Mouse (Mus musculus) MEL (cell line): ENCODE data around the gene Tcea3. TPM values are rescaled to one million over a fixed set of nuclear protein-coding genes. Genes with fewer than 3 reads are reported as not detected.

Experiments used
- DNase-seq: peaks from one replicate; pipeline ENCODE4 v3.0.0; 2011; ENCODE audit warnings: low read depth, low spot score
- H3K27ac ChIP-seq: 2 replicates; pipeline ENCODE4 v1.5.1; 2012; ENCODE audit warnings: low read depth, mild to moderate bottlenecking, control low read depth, low read length, moderate library complexity; ENCODE audit not compliant: control insufficient read depth
- H3K27me3 ChIP-seq, 2 experiments: fragments of 150-350 bp in 1 of 2; sonication (generic) in 1 of 2; 2 replicates each; pipeline ENCODE4 v1.6.1; 2012; ENCODE audit warnings: low read length in 2 of 2, mild to moderate bottlenecking in 2 of 2, improper control_type of control experiment in 1 of 2, moderate library complexity in 1 of 2; ENCODE audit not compliant: insufficient read depth in 2 of 2, control insufficient read depth in 1 of 2
- H3K36me3 ChIP-seq, 2 experiments: 2 replicates each; pipeline ENCODE4 v1.6.1; 2012 to 2014; ENCODE audit warnings: low read length in 2 of 2, improper control_type of control experiment in 1 of 2, inconsistent platforms in 1 of 2, mild to moderate bottlenecking in 1 of 2; ENCODE audit not compliant: insufficient read depth in 2 of 2, control insufficient read depth in 1 of 2
- H3K4me1 ChIP-seq, 2 experiments: fragments of 150-350 bp in 1 of 2; sonication (generic) in 1 of 2; 2 replicates each; pipeline ENCODE4 v1.6.1; 2012; ENCODE audit warnings: low read length in 2 of 2, improper control_type of control experiment in 1 of 2, mild to moderate bottlenecking in 1 of 2; ENCODE audit not compliant: insufficient read depth in 2 of 2, control insufficient read depth in 1 of 2
- H3K4me3 ChIP-seq, 2 experiments: fragments of 150-350 bp in 1 of 2; sonication (generic) in 1 of 2; 2 replicates each; pipeline ENCODE4 v1.5.1; 2012; ENCODE audit warnings: low read depth in 2 of 2, low read length in 2 of 2, mild to moderate bottlenecking in 2 of 2, moderate library complexity in 2 of 2, control low read depth in 1 of 2, improper control_type of control experiment in 1 of 2; ENCODE audit not compliant: control insufficient read depth in 1 of 2, insufficient read depth in 1 of 2
- H3K79me2 ChIP-seq: 2 replicates; pipeline ENCODE4 v1.6.1; 2012; ENCODE audit warnings: mild to moderate bottlenecking, low read length, moderate library complexity; ENCODE audit not compliant: control insufficient read depth, poor library complexity, insufficient read depth
- H3K9ac ChIP-seq: 2 replicates; pipeline ENCODE4 v1.6.1; 2012; ENCODE audit warnings: low read depth, mild to moderate bottlenecking, control low read depth, low read length, moderate library complexity; ENCODE audit not compliant: control insufficient read depth, poor library complexity, severe bottlenecking
- H3K9me3 ChIP-seq: fragments of 150-350 bp; sonication (generic); replicated peaks from 2 replicates; pipeline ENCODE4 v1.6.1; 2012; ENCODE audit warnings: mild to moderate bottlenecking, low read length, improper control_type of control experiment, moderate library complexity; ENCODE audit not compliant: insufficient read depth
- CHD1 ChIP-seq: IDR thresholded peaks from 2 replicates; pipeline ENCODE4 v1.6.1; 2012; ENCODE audit warnings: low read depth, mild to moderate bottlenecking, inconsistent platforms, low read length, improper control_type of control experiment
- GABPA ChIP-seq: IDR thresholded peaks from 2 replicates; pipeline ENCODE4 v1.6.1; 2012; ENCODE audit warnings: low read depth, mild to moderate bottlenecking, inconsistent platforms, low read length, improper control_type of control experiment, moderate library complexity
- HCFC1 ChIP-seq: IDR thresholded peaks from 2 replicates; pipeline ENCODE4 v1.6.1; 2012; ENCODE audit warnings: low read depth, mild to moderate bottlenecking, inconsistent platforms, low read length, improper control_type of control experiment, moderate library complexity
- JUND ChIP-seq: IDR thresholded peaks from 2 replicates; pipeline ENCODE4 v1.6.1; 2011; ENCODE audit warnings: low read depth, mild to moderate bottlenecking, improper control_type of control experiment, low read length
- MEF2A ChIP-seq: IDR thresholded peaks from 2 replicates; pipeline ENCODE4 v1.6.1; 2014; ENCODE audit warnings: low read depth, mild to moderate bottlenecking, inconsistent platforms, low read length, improper control_type of control experiment; ENCODE audit not compliant: poor library complexity, insufficient replicate concordance, severe bottlenecking; ENCODE audit errors: extremely low read depth
- MYB ChIP-seq: IDR thresholded peaks from 2 replicates; pipeline ENCODE4 v1.6.1; 2011; ENCODE audit warnings: mild to moderate bottlenecking, low read depth, low read length, improper control_type of control experiment
- NELFE ChIP-seq: IDR thresholded peaks from 2 replicates; pipeline ENCODE4 v1.6.1; 2011; ENCODE audit warnings: low read depth, low read length, improper control_type of control experiment
- POLR2A ChIP-seq, 2 experiments: IDR thresholded peaks; 2 replicates each; pipeline ENCODE4 v1.6.1; 2011 to 2012; ENCODE audit warnings: low read length in 2 of 2, mild to moderate bottlenecking in 2 of 2, control low read depth in 1 of 2, improper control_type of control experiment in 1 of 2, low read depth in 1 of 2, moderate library complexity in 1 of 2; ENCODE audit not compliant: control insufficient read depth in 1 of 2, insufficient read depth in 1 of 2, poor library complexity in 1 of 2
- RAD21 ChIP-seq: IDR thresholded peaks from 2 replicates; pipeline ENCODE4 v1.6.1; 2011; ENCODE audit warnings: mild to moderate bottlenecking, low read depth, low read length, improper control_type of control experiment
- TBP ChIP-seq: IDR thresholded peaks from 2 replicates; pipeline ENCODE4 v1.8.0; 2011; ENCODE audit warnings: low read depth, low read length, improper control_type of control experiment
- TCF12 ChIP-seq: IDR thresholded peaks from 2 replicates; pipeline ENCODE4 v1.6.1; 2014; ENCODE audit warnings: low read depth, mild to moderate bottlenecking, inconsistent platforms, low read length, improper control_type of control experiment, moderate library complexity
- USF1 ChIP-seq: IDR thresholded peaks from 2 replicates; pipeline ENCODE4 v1.6.1; 2014; ENCODE audit warnings: low read depth, mild to moderate bottlenecking, inconsistent platforms, low read length, improper control_type of control experiment, moderate library complexity
- USF2 ChIP-seq, 2 experiments: IDR thresholded peaks; 2 replicates each; pipeline ENCODE4 v1.6.1; 2011 to 2012; ENCODE audit warnings: improper control_type of control experiment in 2 of 2, low read length in 2 of 2, borderline replicate concordance in 1 of 2, inconsistent platforms in 1 of 2, low read depth in 1 of 2, mild to moderate bottlenecking in 1 of 2; ENCODE audit not compliant: insufficient read depth in 1 of 2
- ZC3H11A ChIP-seq: IDR thresholded peaks from 2 replicates; pipeline ENCODE4 v1.6.1; 2012; ENCODE audit warnings: low read depth, mild to moderate bottlenecking, inconsistent platforms, low read length, improper control_type of control experiment
- ZNF384 ChIP-seq: IDR thresholded peaks from 2 replicates; pipeline ENCODE4 v1.6.1; 2012; ENCODE audit warnings: low read depth, mild to moderate bottlenecking, inconsistent platforms, low read length, improper control_type of control experiment
- polyA plus RNA-seq, 2 experiments: library from polyadenylated mRNA; stranded (reverse) in 1 of 2; unstranded in 1 of 2; fragments of >175 nt in 1 of 2; fragments of >200 nt in 1 of 2; gene quantifications; 2 replicates each; pipeline versions ENCODE4 v1.2.1 to v1.2.4; 2012; ENCODE audit warnings: low replicate concordance in 2 of 2, low read depth in 1 of 2; ENCODE audit not compliant: insufficient read length in 2 of 2, insufficient read depth in 1 of 2, missing spikeins in 1 of 2
- total RNA-seq: library from RNA; depleted of rRNA; stranded (reverse); fragments of 300-350 nt; gene quantifications from 2 replicates; pipeline ENCODE4 v1.2.3, GENCODE M21; 2012

Tcea3 gene
- total and polyA plus RNA-seq, 3 experiments: not detected

DNA sequence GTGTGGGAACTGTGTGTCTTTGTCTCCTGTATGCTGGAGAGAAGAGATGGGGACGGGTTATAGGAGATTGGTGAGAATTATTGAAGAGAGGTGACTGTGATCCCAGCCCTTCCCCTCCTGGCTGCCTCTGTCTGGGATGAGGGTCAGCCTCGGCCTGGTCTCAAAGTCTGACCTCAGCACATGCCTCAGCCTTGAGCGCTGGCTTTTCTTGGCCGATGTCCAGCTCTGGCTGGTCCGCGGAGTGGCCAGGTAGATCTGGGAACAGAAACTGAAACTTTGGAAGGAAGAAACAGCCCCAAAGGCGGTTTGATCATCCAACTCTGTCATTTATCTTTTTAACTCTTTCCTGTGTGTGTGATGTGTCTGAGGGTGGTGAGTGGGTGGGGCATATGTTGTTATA, 33.9 kb upstream of the Tcea3 start:
- Histone ChIP-seq H3K4me3 (no peak overlapping the region), H3K79me2 (no peaks in the 10 kb centered on the region), H3K4me1 (no peaks in the 10 kb centered on the region), H3K9me3 (no peaks in the 10 kb centered on the region), H3K36me3 (no peaks in the 10 kb centered on the region), H3K27me3 (peaks cover 12 to 17% of the 10 kb centered on the region in 2 experiments), H3K9ac (no peak overlapping the region), H3K27ac (no peak overlapping the region)
- no peak for DNase-seq
- TF ChIP-seq POLR2A (IDR thresholded peaks at IDR 0.05; ENCODE audit: control insufficient read depth in 1 of 2, insufficient read depth in 1 of 2, low read depth in 1 of 2, low read length in 2 of 2, poor library complexity in 1 of 2) (no peak), JUND (no peak), RAD21 (no peak), HCFC1 (no peak), ZNF384 (no peak), USF1 (no peak), NELFE (no peak), ZC3H11A (no peak), MEF2A (no peak), GABPA (no peak), MYB (no peak)
- TF ChIP-seq, all 39 proteins: peak for 0

- peaks cover 11 to 12% of the 10 kb centered on the region in 2 experiments for H3K27me3 ChIP-seq
- no peaks in the 10 kb centered on the region for H3K4me1 ChIP-seq
- no peaks in the 10 kb centered on the region for H3K9me3 ChIP-seq
- TF ChIP-seq USF2 (IDR thresholded peaks at IDR 0.05; ENCODE audit: borderline replicate concordance in 1 of 2, insufficient read depth in 1 of 2, low read depth in 1 of 2, low read length in 2 of 2) (no peak), TBP (no peak), TCF12 (no peak), CHD1 (no peak)
- TF ChIP-seq, all 39 proteins: peak for 0
- Histone ChIP-seq H3K36me3 (no peaks in the 10 kb centered on the region), H3K9ac (no peak overlapping the region), H3K4me3 (no peak overlapping the region), H3K27ac (no peak overlapping the region), H3K79me2 (no peaks in the 10 kb centered on the region)
- no peak for DNase-seq
Observed at GRCm38 (mm10) chr4:136214828-136215227, 32.7 kb upstream of the Tcea3 start.

DNA sequence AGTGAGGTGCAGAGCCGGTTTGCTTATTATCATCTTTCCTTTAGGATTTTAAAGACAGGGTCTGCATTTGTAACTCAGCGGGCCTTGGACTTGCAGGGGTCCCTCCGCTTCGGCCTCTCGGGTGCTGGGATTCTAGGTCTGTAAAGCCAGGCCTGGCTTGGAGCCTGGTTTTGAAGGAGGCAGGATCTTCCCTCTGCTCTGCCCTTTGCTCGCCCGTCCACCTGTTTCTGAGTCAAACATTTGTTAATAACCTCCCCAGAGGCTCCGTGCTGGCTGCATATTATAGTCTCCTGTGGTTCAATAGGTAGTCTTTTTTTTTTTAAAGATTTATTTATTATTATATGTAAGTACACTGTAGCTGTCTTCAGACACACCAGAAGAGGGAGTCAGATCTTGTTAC, 32.0 kb upstream of the Tcea3 start:
- Histone ChIP-seq H3K79me2 (no peaks in the 10 kb centered on the region), H3K4me3 (no peak overlapping the region), H3K36me3 (no peaks in the 10 kb centered on the region), H3K27me3 (peaks cover 8 to 14% of the 10 kb centered on the region in 2 experiments), H3K4me1 (no peaks in the 10 kb centered on the region), H3K9ac (no peak overlapping the region), H3K9me3 (no peaks in the 10 kb centered on the region), H3K27ac (no peak overlapping the region)
- TF ChIP-seq CHD1: no peak
- DNase-seq: no peak
